Mouse (Mus musculus) ES-E14 (cell line): ENCODE measurements around the gene Prlr. TPM values are rescaled to one million over a fixed set of nuclear protein-coding genes. Genes with fewer than 3 reads are reported as not detected.

ENCODE experiments used
- DNase-seq: peaks from one replicate; pipeline ENCODE4 v3.0.0-alpha.2; 2013; ENCODE audit warnings: low read depth, low spot score
- H3K27ac ChIP-seq: 2 replicates; pipeline ENCODE4 v1.5.1; 2012; ENCODE audit warnings: low read depth, mild to moderate bottlenecking, low read length, moderate library complexity, mixed read lengths; ENCODE audit not compliant: poor library complexity, insufficient read depth, severe bottlenecking
- H3K36me3 ChIP-seq: 2 replicates; pipeline ENCODE4 v1.6.1; 2012; ENCODE audit warnings: mild to moderate bottlenecking, low read length, moderate library complexity, mixed read lengths; ENCODE audit not compliant: control insufficient read depth, poor library complexity, insufficient read depth, severe bottlenecking
- H3K4me1 ChIP-seq, 2 experiments: fragments of 150-350 bp in 1 of 2; sonication (generic) in 1 of 2; 2 replicates each; pipeline ENCODE4 v1.6.1; 2012; ENCODE audit warnings: low read length in 2 of 2, mild to moderate bottlenecking in 1 of 2, mixed read lengths in 1 of 2; ENCODE audit not compliant: control insufficient read depth in 2 of 2, insufficient read depth in 2 of 2, poor library complexity in 1 of 2
- H3K4me3 ChIP-seq, 2 experiments: fragments of 150-350 bp in 1 of 2; sonication (generic) in 1 of 2; 2 replicates each; pipeline ENCODE4 v1.5.1; 2012; ENCODE audit warnings: low read length in 2 of 2, low read depth in 1 of 2, mild to moderate bottlenecking in 1 of 2, mixed read lengths in 1 of 2; ENCODE audit not compliant: insufficient read depth in 1 of 2, poor library complexity in 1 of 2, severe bottlenecking in 1 of 2
- H3K9ac ChIP-seq: 2 replicates; pipeline ENCODE4 v1.6.1; 2012; ENCODE audit warnings: low read depth, mild to moderate bottlenecking, low read length, mixed read lengths; ENCODE audit not compliant: poor library complexity, insufficient read depth, severe bottlenecking
- H3K9me3 ChIP-seq: fragments of 150-350 bp; sonication (generic); 2 replicates; pipeline ENCODE4 v1.6.1; 2012; ENCODE audit warnings: low read depth, mild to moderate bottlenecking, low read length; ENCODE audit not compliant: control insufficient read depth, insufficient read depth
- CHD2 ChIP-seq: IDR thresholded peaks from 2 replicates; pipeline ENCODE4 v1.6.1; 2014; ENCODE audit warnings: mild to moderate bottlenecking, low read depth, low read length, inconsistent platforms
- HCFC1 ChIP-seq: IDR thresholded peaks from 2 replicates; pipeline ENCODE4 v1.6.1; 2012; ENCODE audit warnings: low read length, inconsistent platforms, borderline replicate concordance; ENCODE audit not compliant: insufficient read depth
- MAFK ChIP-seq: IDR thresholded peaks from 2 replicates; pipeline ENCODE4 v1.6.1; 2014; ENCODE audit warnings: mild to moderate bottlenecking, low read depth, low read length, inconsistent platforms; ENCODE audit not compliant: insufficient read depth
- ZC3H11A ChIP-seq: IDR thresholded peaks from 2 replicates; pipeline ENCODE4 v1.6.1; 2012; ENCODE audit warnings: low read depth, mild to moderate bottlenecking, inconsistent platforms, low read length, borderline replicate concordance
- ZNF384 ChIP-seq: IDR thresholded peaks from 2 replicates; pipeline ENCODE4 v1.6.1; 2012; ENCODE audit warnings: low read depth, low read length, inconsistent platforms
- in situ Hi-C, 2 experiments: fragments of 600-800 bp; cut with MboI; formaldehyde crosslinking; loops; one replicate each; pipeline ENCODE4 v1.15.1; 2025; ENCODE audit warnings: low sequenced_read_pairs in 2 of 2, inconsistent platforms in 1 of 2; ENCODE audit not compliant: unreplicated experiment in 2 of 2
- total RNA-seq: library from RNA; depleted of rRNA; stranded (reverse); fragments of 300-350 nt; gene quantifications from 2 replicates; pipeline ENCODE4 v1.2.3, GENCODE M21; 2012

The Prlr gene
- total RNA-seq, 1 experiment, result 1.0 TPM

DNA sequence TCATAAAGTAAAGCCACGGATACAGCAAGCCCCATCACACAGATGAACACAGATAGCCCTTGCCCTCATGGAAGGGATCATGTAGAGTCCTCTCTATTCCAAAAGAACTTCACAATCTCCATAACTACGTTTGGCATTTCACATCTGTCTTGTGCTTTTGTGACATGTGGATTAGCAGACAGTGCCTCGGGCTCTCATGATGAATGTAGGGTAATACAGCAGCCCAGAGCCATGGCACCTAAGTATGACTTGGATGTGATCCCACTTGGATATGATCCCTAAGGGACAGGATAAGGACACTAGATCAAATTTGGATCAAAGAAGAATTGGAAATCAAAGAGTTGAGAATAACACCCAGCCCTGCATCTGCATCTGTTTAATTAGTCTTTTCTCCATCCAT, 90.2 kb downstream of the Prlr start:
- no peaks in the 10 kb centered on the region for H3K4me1 ChIP-seq
- no peak overlapping the region for H3K27ac ChIP-seq
- no peak overlapping the region for H3K9ac ChIP-seq
- in situ Hi-C loops, result no loop called here
- H3K4me3 ChIP-seq, result no peak overlapping the region
- TF ChIP-seq MAFK (no peak), HCFC1 (no peak), CHD2 (no peak), ZNF384 (no peak), ZC3H11A (no peak)
- no peaks in the 10 kb centered on the region for H3K9me3 ChIP-seq
- no peak for DNase-seq
- no peaks in the 10 kb centered on the region for H3K36me3 ChIP-seq

- Histone ChIP-seq H3K36me3 (no peaks in the 10 kb centered on the region), H3K9ac (no peak overlapping the region), H3K9me3 (no peaks in the 10 kb centered on the region), H3K4me1 (no peaks in the 10 kb centered on the region), H3K27ac (no peak overlapping the region), H3K4me3 (no peak overlapping the region)
- in situ Hi-C loops, result no loop called here
- no peak for DNase-seq
- TF ChIP-seq ZNF384, result no peak
- TF ChIP-seq HCFC1, result no peak
- no peak for TF ChIP-seq CHD2
- no peak for TF ChIP-seq ZC3H11A
- no peak for TF ChIP-seq MAFK
Observed at GRCm38 (mm10) chr15:10276386-10276785, 99.3 kb downstream of the Prlr start.

DNA sequence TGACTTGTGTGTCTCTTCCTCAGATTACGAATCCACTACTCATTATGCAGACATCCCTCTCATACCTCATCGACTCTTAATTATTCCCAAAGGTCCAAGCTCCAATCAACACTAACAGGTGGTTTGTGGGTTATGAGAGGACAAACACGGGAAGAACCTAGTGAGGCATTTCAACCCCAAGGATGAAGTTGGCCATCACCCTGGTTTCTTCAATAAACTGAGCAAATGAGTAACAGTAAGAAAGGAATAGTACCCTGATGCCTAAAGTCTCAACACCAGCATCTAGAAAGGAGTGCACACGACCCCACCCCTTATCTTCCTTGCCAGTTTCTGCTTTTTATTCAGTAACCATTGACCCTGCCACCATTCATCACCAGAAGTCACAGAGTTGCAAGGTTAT, 100.4 kb downstream of the Prlr start:
- TF ChIP-seq CHD2 (no peak), ZC3H11A (no peak), MAFK (no peak), HCFC1 (no peak)
- in situ Hi-C loops, result no loop called here
- DNase-seq, result no peak
- no peaks in the 10 kb centered on the region for H3K36me3 ChIP-seq
- no peak overlapping the region for H3K9ac ChIP-seq
- H3K9me3 ChIP-seq, result no peaks in the 10 kb centered on the region
- H3K4me3 ChIP-seq, result no peak overlapping the region
- H3K27ac ChIP-seq, result no peak overlapping the region
- H3K4me1 ChIP-seq, result no peaks in the 10 kb centered on the region

GRCm38 (mm10) chr15:10281546-10281945, 104.5 kb downstream of the Prlr start:
- H3K27ac ChIP-seq, result no peak overlapping the region
- in situ Hi-C loops, result no loop called here
- H3K9me3 ChIP-seq, result no peaks in the 10 kb centered on the region
- no peaks in the 10 kb centered on the region for H3K36me3 ChIP-seq
- H3K4me3 ChIP-seq, result no peak overlapping the region
- no peak for DNase-seq
- H3K4me1 ChIP-seq, result no peaks in the 10 kb centered on the region
- H3K9ac ChIP-seq, result no peak overlapping the region
- TF ChIP-seq ZNF384 (no peak), HCFC1 (no peak), MAFK (no peak), ZC3H11A (no peak), CHD2 (no peak)

DNA sequence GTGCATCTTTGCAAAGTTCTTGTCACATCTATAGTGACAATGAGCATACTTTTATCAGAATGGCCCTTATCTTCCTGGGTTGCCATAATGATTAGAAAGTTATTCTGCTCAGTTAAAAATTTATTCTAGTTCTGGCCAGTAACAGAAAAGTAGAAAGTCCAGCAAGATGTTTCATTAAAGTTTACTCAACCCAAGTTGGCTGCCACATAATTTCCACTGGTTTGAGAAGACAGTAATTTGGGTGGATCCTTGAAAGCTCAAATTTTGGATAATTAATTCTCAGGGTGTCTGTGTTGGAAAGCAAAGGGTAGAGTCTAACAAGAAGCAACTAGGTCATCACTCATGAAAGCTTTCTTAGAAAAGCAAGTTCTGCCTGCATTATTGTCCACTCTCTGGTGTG, 106.6 kb downstream of the Prlr start:
- Histone ChIP-seq H3K9ac (no peak overlapping the region), H3K4me3 (no peak overlapping the region), H3K27ac (no peak overlapping the region), H3K9me3 (no peaks in the 10 kb centered on the region), H3K36me3 (no peaks in the 10 kb centered on the region), H3K4me1 (no peaks in the 10 kb centered on the region)
- TF ChIP-seq MAFK, result no peak
- in situ Hi-C loops, result no loop called here
- DNase-seq, result no peak
